Mouse (Mus musculus) hindbrain, embryonic 10.5 days (tissue): ENCODE results near the gene Gabra6. TPM values are rescaled to one million over a fixed set of nuclear protein-coding genes. Genes with fewer than 3 reads are reported as not detected.

Experiments
- polyA plus RNA-seq: library from polyadenylated mRNA; unstranded; fragments of >200 nt; fragmentation: Nextera tagmentation; extraction: Ambion mirVana; gene quantifications from 2 replicates; pipeline ENCODE4 v1.2.1, GENCODE M21; 2016

Gene Gabra6
- polyA plus RNA-seq, 1 experiment from 2014 or later, result not detected

Other genes starting within 250 kb of the Gabra6 start
- 0.52 and 0.94 TPM in 2 replicates for gene Gabra1, start 138.1 kb downstream of the Gabra6 start, polyA plus RNA-seq
- 2.7 and 3.7 TPM in 2 replicates for gene Gabrb2, start 98.7 kb upstream of the Gabra6 start, polyA plus RNA-seq